Mouse (Mus musculus): ENCODE data around the gene Gm5114.
"Not testable (repeated sequence)": the region's sequence is repeated elsewhere in the genome, so short reads cannot be mapped to it uniquely, and the experiment has no call there.

Gene Gm5114

GRCm38 (mm10) chr7:39413060-39413459 lies at the start of gene Gm5114:
TSS of gene Gm5114 (minus strand) at chr7:39413160.
- in situ Hi-C loops (cut with MseI, MboI), result not testable (repeated sequence)

GRCm38 (mm10) chr7:39455806-39456205 lies 42.8 kb upstream of the Gm5114 start:
- in situ Hi-C loops (cut with MseI, MboI), result no loop called here

GRCm38 (mm10) chr7:39449260-39450021 lies 36.5 kb upstream of the Gm5114 start:
- in situ Hi-C loops (cut with MseI, MboI), result no loop called here

GRCm38 (mm10) chr7:39448626-39449242 lies 35.8 kb upstream of the Gm5114 start:
- in situ Hi-C loops (cut with MseI, MboI), result no loop called here

- in situ Hi-C loops (cut with MseI, MboI), result no loop called here
These were observed 28.3 kb upstream of the Gm5114 start for GRCm38 (mm10) chr7:39441237-39441636.

- in situ Hi-C loops (cut with MseI, MboI), result no loop called here
These were observed 27.4 kb upstream of the Gm5114 start for GRCm38 (mm10) chr7:39440362-39440761.

Data from mouse trophoblast stem cell (cell line).